Mouse (Mus musculus) embryonic fibroblast, embryonic 13.5 days (primary cell): ENCODE measurements around the gene Kat6b. TPM values are rescaled to one million over a fixed set of nuclear protein-coding genes. Genes with fewer than 3 reads are reported as not detected.

ENCODE experiments used
- H3K27ac ChIP-seq: 2 replicates; pipeline ENCODE4 v1.5.1; 2012; ENCODE audit warnings: low read length, control low read depth, inconsistent platforms; ENCODE audit not compliant: insufficient read depth
- H3K4me1 ChIP-seq: 2 replicates; pipeline ENCODE4 v1.6.1; 2011; ENCODE audit warnings: low read length; ENCODE audit not compliant: control insufficient read depth, insufficient read depth
- H3K4me3 ChIP-seq: 2 replicates; pipeline ENCODE4 v1.5.1; 2011; ENCODE audit warnings: mild to moderate bottlenecking, control low read depth, low read length; ENCODE audit not compliant: insufficient read depth
- CTCF ChIP-seq: IDR thresholded peaks from 2 replicates; pipeline ENCODE4 v1.5.1; 2011; ENCODE audit warnings: mild to moderate bottlenecking, control low read depth, low read length, moderate library complexity, borderline replicate concordance; ENCODE audit not compliant: insufficient read depth
- POLR2A ChIP-seq: IDR thresholded peaks from 2 replicates; pipeline ENCODE4 v1.6.1; 2011; ENCODE audit warnings: low read depth, mild to moderate bottlenecking, control low read depth, low read length, moderate library complexity
- polyA plus RNA-seq: library from polyadenylated mRNA; stranded (reverse); fragments of >200 nt; gene quantifications from 2 replicates; pipeline ENCODE4 v1.2.4, GENCODE M21; 2011; ENCODE audit warnings: low read depth; ENCODE audit not compliant: missing spikeins, insufficient read length

The Kat6b gene
- polyA plus RNA-seq, 1 experiment: 32.3 TPM

DNA sequence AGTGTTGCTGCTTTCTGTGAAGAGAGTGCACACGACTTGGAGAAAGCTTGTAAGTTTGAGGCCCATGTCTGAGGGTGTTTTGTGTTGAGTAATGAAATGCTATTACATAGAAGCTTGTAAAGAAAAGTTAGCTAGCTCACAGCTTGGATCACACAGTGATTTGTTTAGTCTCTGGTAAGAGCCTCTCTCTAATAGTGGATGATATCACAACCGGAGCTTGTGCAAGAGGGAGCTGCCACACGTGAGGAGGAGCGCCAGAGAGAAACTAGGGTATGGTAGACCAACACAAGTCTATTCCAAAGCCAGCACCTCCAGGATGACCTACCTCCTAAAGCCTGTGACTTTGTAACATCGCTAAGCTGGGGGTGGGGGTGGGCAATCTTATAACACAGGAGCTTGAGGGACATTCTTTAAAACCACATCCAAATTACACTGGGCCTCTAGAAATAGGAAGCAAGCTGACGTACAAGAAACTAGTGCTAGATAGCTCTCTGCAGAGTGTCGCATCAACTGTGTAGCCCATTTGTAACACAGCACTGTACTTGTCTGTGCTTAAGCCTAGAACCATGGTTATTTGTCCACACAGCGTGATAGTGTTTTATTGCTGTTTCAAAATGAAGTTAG, 93.6 kb downstream of the Kat6b start:
- Histone ChIP-seq H3K27ac (no peak overlapping the region), H3K4me1 (no peaks in the 10 kb centered on the region), H3K4me3 (no peak overlapping the region)
- no peak for TF ChIP-seq CTCF
- TF ChIP-seq POLR2A: no peak

DNA sequence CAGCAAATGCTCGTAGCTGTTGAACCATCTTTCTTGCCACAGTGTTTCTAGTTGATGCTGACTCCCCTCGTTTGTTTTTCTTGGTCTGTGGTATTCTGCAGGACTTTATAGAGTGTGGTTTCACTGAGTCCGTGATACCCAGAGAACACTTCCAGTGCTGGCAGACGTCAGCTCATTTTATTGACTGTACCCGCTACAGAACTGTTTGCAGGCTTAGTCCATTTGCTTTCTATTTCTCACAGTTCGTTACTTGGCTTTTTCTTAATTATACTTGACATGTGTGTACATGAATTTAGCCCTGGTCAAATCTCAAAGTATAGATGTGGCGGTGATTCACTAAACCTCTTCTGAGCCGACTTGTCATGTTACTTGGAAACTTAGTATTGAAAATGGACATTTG, 95.6 kb downstream of the Kat6b start:
- Histone ChIP-seq H3K27ac (no peak overlapping the region), H3K4me1 (no peaks in the 10 kb centered on the region), H3K4me3 (no peak overlapping the region)
- TF ChIP-seq POLR2A: no peak
- TF ChIP-seq CTCF: no peak

DNA sequence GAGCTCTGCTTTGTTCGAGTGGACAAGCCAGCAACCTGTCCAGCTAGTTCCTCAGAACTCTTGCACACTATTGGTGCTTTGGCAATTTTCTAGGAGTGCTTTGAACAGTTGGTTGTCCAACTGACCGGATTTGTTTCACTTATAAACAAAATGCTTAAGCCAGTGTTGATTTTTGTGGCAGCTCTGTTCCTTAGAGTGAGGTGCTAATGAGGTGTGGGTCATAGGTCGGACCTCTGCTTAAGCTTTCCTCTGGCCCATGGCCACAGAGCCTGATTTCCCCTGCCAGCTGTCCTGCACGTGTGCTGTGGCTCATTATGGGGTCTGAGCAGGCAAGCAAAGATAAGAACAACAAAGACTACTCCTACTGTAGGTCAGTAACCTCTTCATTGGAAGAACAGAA, 100.0 kb downstream of the Kat6b start:
- TF ChIP-seq CTCF (no peak), POLR2A (no peak)
- Histone ChIP-seq H3K4me1 (peaks cover 5% of the 10 kb centered on the region; the same call in 1 of the 2 replicates), H3K4me3 (no peak overlapping the region), H3K27ac (no peak overlapping the region)

DNA sequence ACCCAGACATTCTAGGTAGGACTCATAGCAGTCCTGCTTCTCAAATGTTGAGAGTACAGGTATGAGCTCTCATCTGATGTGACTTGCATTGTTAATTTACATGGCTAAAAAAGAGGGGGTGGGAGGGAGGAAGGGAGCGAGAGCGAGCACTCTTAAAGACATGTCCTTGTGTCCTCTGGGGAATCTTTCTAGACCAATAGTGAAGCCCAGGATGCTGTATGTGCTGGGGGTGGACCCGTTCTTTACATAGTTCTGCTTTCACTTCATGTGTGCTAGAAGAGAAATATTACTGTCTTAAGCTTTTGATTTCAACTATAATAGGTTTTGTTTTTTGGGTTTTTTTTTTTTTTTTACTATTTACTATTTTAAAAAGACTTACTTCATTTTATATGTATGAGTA, 101.1 kb downstream of the Kat6b start:
- no peak for TF ChIP-seq CTCF
- H3K4me3 ChIP-seq: no peak overlapping the region
- H3K27ac ChIP-seq: no peak overlapping the region
- H3K4me1 ChIP-seq: peaks cover 13% of the 10 kb centered on the region

DNA sequence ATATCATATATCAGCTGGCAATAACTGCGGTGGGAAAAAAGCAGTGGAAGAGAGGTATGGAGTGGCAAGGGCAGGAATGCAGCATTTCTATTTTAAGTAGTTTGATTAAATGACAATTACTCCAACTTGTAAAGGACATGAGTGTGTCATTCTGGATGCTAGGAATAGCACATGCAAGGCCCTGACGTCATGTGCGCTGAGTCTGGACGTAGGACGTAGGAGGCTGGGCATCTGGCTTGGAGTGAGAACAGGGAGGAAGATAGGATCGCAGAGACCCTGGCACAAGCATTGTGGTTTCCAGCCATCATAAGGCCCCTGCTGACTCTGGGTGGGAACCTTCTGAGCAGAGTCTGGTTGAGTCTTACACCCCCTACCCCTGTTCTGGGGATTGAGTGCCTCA, 101.8 kb downstream of the Kat6b start:
- H3K4me3 ChIP-seq: no peak overlapping the region
- H3K4me1 ChIP-seq: peaks cover 14% of the 10 kb centered on the region
- no peak for TF ChIP-seq POLR2A
- no peak for TF ChIP-seq CTCF
- no peak overlapping the region for H3K27ac ChIP-seq

DNA sequence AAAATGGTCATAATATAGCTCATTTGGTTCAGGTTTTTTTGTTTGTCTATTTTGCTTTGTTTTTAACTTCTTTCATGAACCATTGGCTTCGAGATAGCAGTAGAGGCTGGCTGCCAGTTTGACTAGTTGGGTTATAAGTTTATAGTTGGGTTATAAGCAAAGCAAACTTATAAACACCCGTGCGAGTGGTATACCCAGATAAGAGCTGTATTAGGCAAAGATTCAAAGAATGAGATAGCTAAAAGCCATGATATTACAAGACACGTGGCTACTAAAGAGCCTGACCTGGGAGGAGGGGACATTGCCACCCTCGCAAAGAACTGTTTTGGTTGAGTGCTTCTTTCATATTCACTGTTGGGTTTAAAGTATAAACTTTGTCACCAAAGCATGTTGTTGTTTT, 102.6 kb downstream of the Kat6b start:
- no peak overlapping the region for H3K4me3 ChIP-seq
- peaks cover 14% of the 10 kb centered on the region for H3K4me1 ChIP-seq
- TF ChIP-seq POLR2A: no peak
- no peak for TF ChIP-seq CTCF
- no peak overlapping the region for H3K27ac ChIP-seq

DNA sequence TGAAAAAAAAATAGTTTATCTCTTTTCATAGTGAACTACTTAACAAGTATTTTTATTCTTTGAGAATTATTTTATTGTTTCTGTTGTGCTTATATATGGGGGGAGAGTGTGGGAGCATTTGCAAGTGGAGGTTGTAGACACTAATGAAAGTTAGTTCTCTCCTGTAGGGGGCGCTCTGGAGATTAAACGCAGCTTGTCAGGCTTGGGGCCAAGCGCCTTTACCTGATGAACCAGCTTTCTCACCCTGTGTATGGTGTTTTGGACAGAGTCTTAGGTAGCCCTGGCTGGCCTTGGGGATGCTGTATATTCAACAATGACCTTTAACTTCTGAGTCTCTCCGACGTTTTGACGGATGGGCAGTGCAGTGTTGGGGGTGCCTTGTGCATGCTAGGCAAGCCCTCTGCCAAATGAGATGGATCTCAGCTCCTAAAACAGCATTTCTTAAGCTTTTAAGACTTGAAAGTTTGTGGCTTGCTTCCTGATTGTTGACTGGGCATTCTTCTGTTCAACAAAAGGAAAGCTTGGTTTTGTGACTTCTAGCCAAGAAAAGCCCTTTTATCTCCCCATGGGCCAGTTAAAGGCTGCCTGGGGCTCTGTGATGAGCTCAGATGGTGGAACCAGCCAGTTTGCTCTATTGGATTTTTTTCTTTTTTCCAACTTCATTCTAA, 103.4 kb downstream of the Kat6b start:
- TF ChIP-seq POLR2A: no peak
- no peak for TF ChIP-seq CTCF

DNA sequence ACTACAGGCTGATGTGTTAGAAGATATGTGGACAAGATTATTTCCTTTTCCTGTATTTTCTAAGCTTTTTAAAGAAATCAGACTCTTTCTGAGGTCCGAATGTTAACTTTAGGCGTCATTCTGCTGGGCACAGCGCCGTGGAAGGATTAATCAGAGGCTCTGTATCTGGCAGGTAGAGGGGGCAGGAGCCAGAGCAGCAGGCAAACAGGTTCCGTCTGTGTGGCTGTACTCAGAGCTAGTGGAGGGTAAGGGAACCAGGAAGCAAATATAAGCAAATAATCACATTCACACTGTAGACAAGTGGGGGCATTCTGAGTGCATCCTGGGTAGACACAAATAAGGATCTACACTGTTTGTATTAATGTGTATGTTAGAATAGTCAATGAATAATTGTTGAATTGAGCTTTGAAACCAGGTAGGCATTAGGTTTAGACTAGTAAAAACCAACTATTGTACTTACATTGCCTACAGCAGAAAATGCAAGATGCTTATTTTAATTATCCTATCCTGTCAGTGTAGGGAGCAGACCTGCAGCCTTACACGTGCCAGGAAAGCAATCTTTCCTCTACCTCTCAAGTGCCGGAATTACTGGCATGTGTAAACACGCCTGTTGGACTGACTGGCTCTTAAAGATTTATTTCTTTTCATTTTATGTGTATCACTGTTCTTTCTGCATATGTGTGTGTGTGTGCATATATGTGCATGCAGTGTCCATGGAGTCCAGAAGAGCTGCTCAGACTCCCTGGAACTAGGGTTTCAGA, 104.4 kb downstream of the Kat6b start:
- Histone ChIP-seq H3K4me1 (peaks cover 14% of the 10 kb centered on the region), H3K4me3 (no peak overlapping the region), H3K27ac (no peak overlapping the region)
- TF ChIP-seq CTCF: no peak
- TF ChIP-seq POLR2A: no peak

More for the DNA sequence above, 103.4 kb downstream of the Kat6b start:
- H3K4me3 ChIP-seq: no peak overlapping the region
- H3K27ac ChIP-seq: no peak overlapping the region
- peaks cover 14% of the 10 kb centered on the region for H3K4me1 ChIP-seq

DNA sequence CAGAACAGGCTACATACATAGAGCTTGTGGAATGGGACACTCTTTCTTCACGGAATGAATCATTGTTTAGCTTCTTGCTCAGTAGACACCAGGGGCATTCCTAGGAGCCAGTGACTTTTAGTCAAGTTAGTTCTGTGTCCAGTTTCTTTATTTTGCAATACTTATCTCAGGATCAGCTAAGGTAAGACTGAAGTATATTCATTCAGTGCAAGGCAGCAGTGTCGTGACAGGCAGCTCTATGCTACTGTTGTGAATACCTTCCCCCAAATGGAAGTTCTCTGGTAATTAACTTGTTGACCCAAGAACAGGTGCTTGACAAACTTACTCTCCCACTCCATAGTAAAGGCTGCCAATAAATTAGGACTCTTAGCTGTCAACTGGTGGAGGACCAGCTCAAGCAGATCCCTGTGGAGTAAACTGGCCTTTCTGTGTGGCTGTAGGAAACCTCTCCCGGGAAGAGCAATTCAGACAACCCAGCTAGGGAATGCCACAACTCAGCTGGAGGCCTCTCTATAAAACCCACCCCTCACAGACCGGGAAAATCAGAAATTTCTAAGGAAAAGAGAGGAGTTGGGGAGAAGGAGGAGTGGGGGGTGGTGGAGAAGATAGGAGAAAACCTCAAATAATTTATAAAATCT, 105.4 kb downstream of the Kat6b start:
- peaks cover 14% of the 10 kb centered on the region for H3K4me1 ChIP-seq
- TF ChIP-seq POLR2A (no peak), CTCF (no peak)
- H3K27ac ChIP-seq: no peak overlapping the region
- H3K4me3 ChIP-seq: no peak overlapping the region
